Mouse (Mus musculus): ENCODE measurements around the gene Gpx8. TPM values are rescaled to one million over a fixed set of nuclear protein-coding genes. Genes with fewer than 3 reads are reported as not detected.
"Not testable (repeated sequence)": the region's sequence is repeated elsewhere in the genome, so short reads cannot be mapped to it uniquely, and the experiment has no call there.

The Gpx8 gene
- polyA plus RNA-seq, 1 experiment from 2014 or later: 141 TPM

- Histone ChIP-seq H3K9ac (replicated peaks) (no peak overlapping the region), H3K27me3 (peaks cover 5% of the 10 kb centered on the region; the same call in 1 of the 2 replicates), H3K27ac (no peak overlapping the region), H3K4me1 (replicated peaks) (0 out of 2 replicates have a peak, but pooled peaks cover 6% of the 10 kb centered on the region), H3K36me3 (no peaks in the 10 kb centered on the region), H3K4me3 (replicated peaks) (no peak overlapping the region), H3K4me2 (no peak overlapping the region), H3K9me3 (no peaks in the 10 kb centered on the region)
- 68% methylated on average over 17 of the region's 17 CpGs for WGBS
- ATAC-seq (ENCODE audit: insufficient number of reproducible peaks, insufficient read depth, low FRiP score, low TSS enrichment, low read depth): no peak
These were observed 22.7 kb downstream of the Gpx8 start for GRCm38 (mm10) chr13:113023274-113024143.

GRCm38 (mm10) chr13:113022467-113022866 lies 23.7 kb downstream of the Gpx8 start:
- 0 out of 2 replicates have a peak, but pooled peaks cover 6% of the 10 kb centered on the region for H3K4me1 ChIP-seq (replicated peaks)
- 69% methylated on average over 8 of the region's 8 CpGs for WGBS
- no peak overlapping the region for H3K4me2 ChIP-seq
- H3K4me3 ChIP-seq (replicated peaks): no peak overlapping the region
- no peak overlapping the region for H3K27ac ChIP-seq
- ATAC-seq (ENCODE audit: insufficient number of reproducible peaks, insufficient read depth, low FRiP score, low TSS enrichment, low read depth): no peak
- no peaks in the 10 kb centered on the region for H3K9me3 ChIP-seq
- H3K9ac ChIP-seq (replicated peaks): no peak overlapping the region
- peaks cover 3% of the 10 kb centered on the region; the same call in 1 of the 2 replicates for H3K27me3 ChIP-seq
- no peaks in the 10 kb centered on the region for H3K36me3 ChIP-seq

GRCm38 (mm10) chr13:113021521-113021920 lies 24.7 kb downstream of the Gpx8 start:
- Histone ChIP-seq H3K36me3 (no peaks in the 10 kb centered on the region), H3K4me1 (replicated peaks) (0 out of 2 replicates have a peak, but pooled peaks cover 6% of the 10 kb centered on the region), H3K4me3 (replicated peaks) (no peak overlapping the region), H3K9me3 (no peaks in the 10 kb centered on the region), H3K9ac (replicated peaks) (no peak overlapping the region), H3K27ac (no peak overlapping the region), H3K4me2 (no peak overlapping the region), H3K27me3 (peaks cover 3% of the 10 kb centered on the region; the same call in 1 of the 2 replicates)
- WGBS: 88% methylated on average over 2 of the region's 2 CpGs
- no peak for ATAC-seq (ENCODE audit: insufficient number of reproducible peaks, insufficient read depth, low FRiP score, low TSS enrichment, low read depth)

GRCm38 (mm10) chr13:113013174-113013953 lies 32.8 kb downstream of the Gpx8 start:
- H3K27me3 ChIP-seq; H3K36me3 ChIP-seq; H3K4me1 ChIP-seq (replicated peaks); ATAC-seq (ENCODE audit: insufficient number of reproducible peaks, insufficient read depth, low FRiP score, low TSS enrichment, low read depth); H3K9ac ChIP-seq (replicated peaks); H3K27ac ChIP-seq; H3K9me3 ChIP-seq: not testable (repeated sequence)
- WGBS: 52% methylated on average over 19 of the region's 20 CpGs
- Histone ChIP-seq H3K4me2 (peak overlapping the region; percentile 35), H3K4me3 (replicated peaks) (0 out of 2 replicates have a peak overlapping the region, but pooled peaks have one; percentile 18)

GRCm38 (mm10) chr13:113012683-113013082 lies 33.5 kb downstream of the Gpx8 start:
- H3K36me3 ChIP-seq: no peaks in the 10 kb centered on the region
- no peaks in the 10 kb centered on the region for H3K9me3 ChIP-seq
- no peaks in the 10 kb centered on the region for H3K27me3 ChIP-seq
- 77% methylated on average over 6 of the region's 6 CpGs for WGBS
- H3K4me1 ChIP-seq (replicated peaks): no peaks in the 10 kb centered on the region
- H3K27ac ChIP-seq: no peak overlapping the region
- ATAC-seq (ENCODE audit: insufficient number of reproducible peaks, insufficient read depth, low FRiP score, low TSS enrichment, low read depth): no peak
- H3K4me3 ChIP-seq (replicated peaks): no peak overlapping the region
- no peak overlapping the region for H3K4me2 ChIP-seq
- no peak overlapping the region for H3K9ac ChIP-seq (replicated peaks)

GRCm38 (mm10) chr13:113000576-113001318 lies 45.5 kb downstream of the Gpx8 start:
- 61% methylated on average over 9 of the region's 9 CpGs for WGBS
- H3K27me3 ChIP-seq: peaks cover 59% of the 10 kb centered on the region
- ATAC-seq (ENCODE audit: insufficient number of reproducible peaks, insufficient read depth, low FRiP score, low TSS enrichment, low read depth): no peak

GRCm38 (mm10) chr13:113000090-113000489 lies 46.1 kb downstream of the Gpx8 start:
- no peak for ATAC-seq (ENCODE audit: insufficient number of reproducible peaks, insufficient read depth, low FRiP score, low TSS enrichment, low read depth)
- Histone ChIP-seq H3K4me2 (no peak overlapping the region), H3K36me3 (no peaks in the 10 kb centered on the region), H3K4me3 (replicated peaks) (no peak overlapping the region), H3K27me3 (peaks cover 66% of the 10 kb centered on the region), H3K9me3 (no peaks in the 10 kb centered on the region), H3K27ac (no peak overlapping the region), H3K4me1 (replicated peaks) (peaks cover 8% of the 10 kb centered on the region; the same call in 1 of the 2 replicates), H3K9ac (replicated peaks) (no peak overlapping the region)
- WGBS: 75% methylated on average over 3 of the region's 3 CpGs

More at GRCm38 (mm10) chr13:113000576-113001318, 45.5 kb downstream of the Gpx8 start:
- no peak overlapping the region for H3K4me3 ChIP-seq (replicated peaks)
- no peak overlapping the region for H3K4me2 ChIP-seq
- H3K27ac ChIP-seq: no peak overlapping the region
- no peaks in the 10 kb centered on the region for H3K36me3 ChIP-seq
- H3K9me3 ChIP-seq: no peaks in the 10 kb centered on the region
- H3K9ac ChIP-seq (replicated peaks): no peak overlapping the region
- peaks cover 8% of the 10 kb centered on the region; the same call in 1 of the 2 replicates for H3K4me1 ChIP-seq (replicated peaks)

GRCm38 (mm10) chr13:112998427-112999201 lies 47.6 kb downstream of the Gpx8 start:
- no peak for ATAC-seq (ENCODE audit: insufficient number of reproducible peaks, insufficient read depth, low FRiP score, low TSS enrichment, low read depth)
- peak overlapping the region; percentile 86 for H3K4me2 ChIP-seq
- H3K4me1 ChIP-seq (replicated peaks): peaks cover 14% of the 10 kb centered on the region
- under 1% methylated on average over 46 of the region's 46 CpGs for WGBS
- H3K27me3 ChIP-seq: peaks cover 80% of the 10 kb centered on the region
- H3K36me3 ChIP-seq: no peaks in the 10 kb centered on the region
- no peaks in the 10 kb centered on the region for H3K9me3 ChIP-seq
- H3K9ac ChIP-seq (replicated peaks): peak overlapping the region; percentile 40
- H3K27ac ChIP-seq: no peak overlapping the region
- peak overlapping the region; percentile 45 for H3K4me3 ChIP-seq (replicated peaks)

- Histone ChIP-seq H3K9me3 (no peaks in the 10 kb centered on the region), H3K36me3 (no peaks in the 10 kb centered on the region), H3K9ac (replicated peaks) (no peak overlapping the region), H3K4me2 (no peak overlapping the region), H3K4me1 (replicated peaks) (peaks cover 19% of the 10 kb centered on the region), H3K27ac (no peak overlapping the region), H3K27me3 (peaks cover 92% of the 10 kb centered on the region), H3K4me3 (replicated peaks) (no peak overlapping the region)
- 69% methylated on average over 6 of the region's 6 CpGs for WGBS
- no peak for ATAC-seq (ENCODE audit: insufficient number of reproducible peaks, insufficient read depth, low FRiP score, low TSS enrichment, low read depth)
These were observed 48.8 kb downstream of the Gpx8 start for GRCm38 (mm10) chr13:112997369-112997768.

GRCm38 (mm10) chr13:112996407-112996806 lies 49.8 kb downstream of the Gpx8 start:
- WGBS: 59% methylated on average over 4 of the region's 4 CpGs

More at GRCm38 (mm10) chr13:112996407-112996806, 49.8 kb downstream of the Gpx8 start:
- H3K4me1 ChIP-seq (replicated peaks): peaks cover 19% of the 10 kb centered on the region
- H3K4me3 ChIP-seq (replicated peaks): no peak overlapping the region
- H3K9me3 ChIP-seq: no peaks in the 10 kb centered on the region
- no peak overlapping the region for H3K27ac ChIP-seq
- H3K9ac ChIP-seq (replicated peaks): no peak overlapping the region
- H3K36me3 ChIP-seq: no peaks in the 10 kb centered on the region
- peaks cover 93% of the 10 kb centered on the region for H3K27me3 ChIP-seq
- no peak overlapping the region for H3K4me2 ChIP-seq
- ATAC-seq (ENCODE audit: insufficient number of reproducible peaks, insufficient read depth, low FRiP score, low TSS enrichment, low read depth): no peak
